Mouse (Mus musculus) liver, adult 2 months (tissue): ENCODE measurements around the gene Slc3a1.

ENCODE experiments used
- CTCF ChIP-seq: fragments of 200-500 bp; IDR thresholded peaks from 2 replicates; pipeline ENCODE4 v1.5.1; 2011; ENCODE audit warnings: low read depth, low read length, control low read depth
- POLR2A ChIP-seq: fragments of 200-500 bp; IDR thresholded peaks from 2 replicates; pipeline ENCODE4 v1.6.1; 2011; ENCODE audit warnings: low read length, control low read depth; ENCODE audit not compliant: insufficient read depth; ENCODE audit errors: extremely low read depth

DNA sequence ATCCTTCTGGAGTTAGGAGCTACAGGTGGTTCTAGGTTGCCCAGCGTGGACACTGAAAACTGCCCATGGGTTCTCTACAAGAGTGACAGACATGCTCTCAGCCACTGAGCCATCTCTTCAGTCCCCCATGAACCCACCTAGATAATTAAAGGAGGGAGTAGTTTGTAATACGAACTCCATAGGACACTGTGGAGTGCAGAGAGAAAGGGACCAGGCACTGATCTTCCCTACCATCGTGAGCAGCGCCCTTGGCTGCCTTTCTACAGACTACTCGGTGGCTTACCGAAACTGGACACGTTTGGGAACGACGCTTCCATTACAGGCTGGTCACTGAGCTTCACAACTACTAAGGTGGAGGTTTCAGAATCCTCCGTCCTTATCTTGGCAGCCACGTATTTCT, 52.6 kb downstream of the Slc3a1 start:
- TF ChIP-seq CTCF (no peak), POLR2A (no peak)
